Mouse (Mus musculus): Measurements from ENCODE around the gene Tub. TPM values are rescaled to one million over a fixed set of nuclear protein-coding genes. Genes with fewer than 3 reads are reported as not detected.

The Tub gene
- polyA plus RNA-seq, 1 experiment from 2014 or later: 3.7 TPM

DNA sequence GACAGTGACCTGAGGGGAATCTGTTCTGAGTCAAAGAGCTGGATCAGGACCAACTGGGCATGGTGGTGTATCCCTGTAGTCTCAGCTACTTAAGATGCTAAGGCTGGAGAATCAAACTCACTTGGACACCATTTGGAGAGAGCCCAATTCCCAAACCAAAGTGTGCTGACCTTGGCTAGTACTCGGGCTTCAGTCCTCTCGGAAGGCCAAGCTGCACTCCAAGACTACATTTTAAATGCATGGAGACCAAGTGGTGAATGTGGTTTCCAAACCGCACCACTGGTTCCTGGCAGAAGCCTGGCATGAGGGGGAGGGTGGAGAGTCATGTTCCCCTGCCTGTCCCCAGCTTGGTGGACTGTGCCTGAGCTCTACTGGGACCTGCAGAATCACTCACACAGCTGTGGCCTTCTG is 43.7 kb downstream of the Tub start:
- Histone ChIP-seq H3K4me1 (ENCODE audit: control insufficient read depth, insufficient read depth, low read length) (no peaks in the 10 kb centered on the region), H3K9me3 (ENCODE audit: control insufficient read depth, low read length) (no peaks in the 10 kb centered on the region), H3K27me3 (ENCODE audit: control insufficient read depth, insufficient read depth, low read length) (no peaks in the 10 kb centered on the region), H3K4me2 (ENCODE audit: low read depth, severe bottlenecking) (no peak overlapping the region), H3K36me3 (ENCODE audit: control insufficient read depth, insufficient read depth, low read length) (no peaks in the 10 kb centered on the region), H3K4me3 (ENCODE audit: low read depth, low read length) (no peak overlapping the region), H3K9ac (ENCODE audit: low read length) (no peak overlapping the region), H3K27ac (replicated peaks; ENCODE audit: low read depth, low read length) (no peak overlapping the region)
- DNase-seq (ENCODE audit: low spot score) (no peak), ATAC-seq (ENCODE audit: insufficient number of reproducible peaks, low FRiP score, low TSS enrichment, low read depth) (no peak)
- 91% methylated on average over 3 of the region's 3 CpGs for whole genome bisulfite sequencing

DNA sequence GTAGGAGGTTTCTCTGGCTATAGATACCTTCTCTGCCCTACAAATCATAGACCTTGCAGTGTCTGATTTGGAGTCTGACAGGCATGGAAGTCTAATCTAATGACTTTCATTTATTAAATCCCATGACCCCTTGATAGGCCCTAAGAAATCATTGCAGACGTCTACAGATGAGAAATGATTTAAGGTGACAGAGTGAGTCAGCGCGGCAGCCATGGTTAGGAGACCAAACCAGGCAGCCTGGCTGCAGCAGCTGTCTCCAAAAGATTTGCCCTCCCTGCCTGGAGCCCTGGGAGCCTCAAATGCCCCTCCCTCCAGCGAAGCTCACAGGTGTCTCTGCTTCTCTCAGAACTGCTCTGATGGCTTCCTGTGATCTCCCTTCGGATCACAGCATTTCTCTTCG is 46.0 kb downstream of the Tub start:
- H3K4me2 ChIP-seq (ENCODE audit: low read depth, severe bottlenecking): no peak overlapping the region
- no peak for ATAC-seq (ENCODE audit: insufficient number of reproducible peaks, low FRiP score, low TSS enrichment, low read depth)
- H3K27ac ChIP-seq (replicated peaks; ENCODE audit: low read depth, low read length): no peak overlapping the region
- H3K4me1 ChIP-seq (ENCODE audit: control insufficient read depth, insufficient read depth, low read length): no peaks in the 10 kb centered on the region
- no peak overlapping the region for H3K9ac ChIP-seq (ENCODE audit: low read length)
- DNase-seq (ENCODE audit: low spot score): no peak
- H3K4me3 ChIP-seq (ENCODE audit: low read depth, low read length): no peak overlapping the region
- H3K27me3 ChIP-seq (ENCODE audit: control insufficient read depth, insufficient read depth, low read length): no peaks in the 10 kb centered on the region
- H3K9me3 ChIP-seq (ENCODE audit: control insufficient read depth, low read length): no peaks in the 10 kb centered on the region
- no peaks in the 10 kb centered on the region for H3K36me3 ChIP-seq (ENCODE audit: control insufficient read depth, insufficient read depth, low read length)
- 63% methylated on average over 6 of the region's 6 CpGs for WGBS

DNA sequence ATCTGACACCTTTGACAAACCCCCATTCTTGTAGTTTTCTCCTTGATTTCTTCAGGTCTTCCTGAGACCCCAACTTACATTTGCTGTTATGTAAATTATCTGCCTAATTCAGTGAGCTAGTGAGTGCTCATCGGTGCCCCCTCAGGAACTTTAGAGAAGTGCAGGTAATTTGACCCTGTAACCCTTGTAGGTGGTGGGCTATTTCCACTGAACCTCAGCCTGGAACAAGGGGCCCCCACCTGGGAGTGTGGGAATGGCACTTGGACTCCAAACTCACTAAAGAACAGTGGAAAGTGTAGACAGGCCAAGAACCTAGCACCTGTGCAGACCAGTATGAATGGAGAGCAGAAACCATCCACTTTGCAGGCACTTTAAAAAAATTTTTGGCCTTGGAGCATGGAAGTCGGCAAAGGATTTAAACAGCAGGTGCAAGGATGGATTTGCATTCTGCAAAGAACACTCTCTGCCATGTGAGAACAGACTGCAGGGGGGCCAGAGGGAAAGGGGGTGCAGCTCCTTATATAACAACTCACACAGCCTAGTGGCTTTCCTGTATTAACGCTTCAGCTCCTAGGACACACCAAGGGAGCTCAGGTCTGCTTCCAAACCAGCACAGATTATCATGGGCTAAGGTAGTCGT is 50.3 kb downstream of the Tub start:
- Histone ChIP-seq H3K9ac (ENCODE audit: low read length) (no peak overlapping the region), H3K9me3 (ENCODE audit: control insufficient read depth, low read length) (no peaks in the 10 kb centered on the region), H3K4me1 (ENCODE audit: control insufficient read depth, insufficient read depth, low read length) (no peaks in the 10 kb centered on the region), H3K4me3 (ENCODE audit: low read depth, low read length) (no peak overlapping the region), H3K27me3 (ENCODE audit: control insufficient read depth, insufficient read depth, low read length) (no peaks in the 10 kb centered on the region), H3K4me2 (ENCODE audit: low read depth, severe bottlenecking) (no peak overlapping the region), H3K27ac (replicated peaks; ENCODE audit: low read depth, low read length) (no peak overlapping the region), H3K36me3 (ENCODE audit: control insufficient read depth, insufficient read depth, low read length) (no peaks in the 10 kb centered on the region)
- ATAC-seq (ENCODE audit: insufficient number of reproducible peaks, low FRiP score, low TSS enrichment, low read depth): 0 out of 2 replicates have a peak, but pooled peaks have one; percentile 40
- DNase-seq (ENCODE audit: low spot score): peak; percentile 63
- WGBS: 56% methylated on average over 4 of the region's 4 CpGs

DNA sequence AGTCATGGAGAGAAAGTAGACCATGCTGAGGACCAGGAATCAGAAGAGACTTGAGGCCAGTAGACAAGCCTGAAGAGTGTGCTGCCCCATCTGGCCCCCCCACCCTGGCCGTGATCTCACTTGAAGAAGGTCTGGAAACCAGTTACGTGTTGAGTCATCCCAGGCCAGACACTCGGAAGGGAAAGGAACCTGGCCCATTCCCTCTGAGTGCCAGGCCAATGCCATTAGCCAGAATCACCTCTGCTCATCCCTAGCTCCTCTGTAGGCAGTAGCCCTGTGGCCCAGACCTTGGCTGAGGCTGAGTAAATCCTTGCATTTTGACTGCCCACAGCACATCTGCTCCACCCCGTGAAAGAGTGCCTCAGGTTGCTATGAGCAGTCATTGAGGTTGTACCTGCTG is 51.8 kb downstream of the Tub start:
- H3K36me3 ChIP-seq (ENCODE audit: control insufficient read depth, insufficient read depth, low read length): no peaks in the 10 kb centered on the region
- H3K4me2 ChIP-seq (ENCODE audit: low read depth, severe bottlenecking): no peak overlapping the region
- no peak overlapping the region for H3K4me3 ChIP-seq (ENCODE audit: low read depth, low read length)
- H3K9me3 ChIP-seq (ENCODE audit: control insufficient read depth, low read length): no peaks in the 10 kb centered on the region
- no peak overlapping the region for H3K9ac ChIP-seq (ENCODE audit: low read length)
- no peak for DNase-seq (ENCODE audit: low spot score)
- H3K27ac ChIP-seq (replicated peaks; ENCODE audit: low read depth, low read length): no peak overlapping the region
- no peaks in the 10 kb centered on the region for H3K4me1 ChIP-seq (ENCODE audit: control insufficient read depth, insufficient read depth, low read length)
- 82% methylated on average over 4 of the region's 4 CpGs for WGBS
- H3K27me3 ChIP-seq (ENCODE audit: control insufficient read depth, insufficient read depth, low read length): no peaks in the 10 kb centered on the region
- ATAC-seq (ENCODE audit: insufficient number of reproducible peaks, low FRiP score, low TSS enrichment, low read depth): no peak

DNA sequence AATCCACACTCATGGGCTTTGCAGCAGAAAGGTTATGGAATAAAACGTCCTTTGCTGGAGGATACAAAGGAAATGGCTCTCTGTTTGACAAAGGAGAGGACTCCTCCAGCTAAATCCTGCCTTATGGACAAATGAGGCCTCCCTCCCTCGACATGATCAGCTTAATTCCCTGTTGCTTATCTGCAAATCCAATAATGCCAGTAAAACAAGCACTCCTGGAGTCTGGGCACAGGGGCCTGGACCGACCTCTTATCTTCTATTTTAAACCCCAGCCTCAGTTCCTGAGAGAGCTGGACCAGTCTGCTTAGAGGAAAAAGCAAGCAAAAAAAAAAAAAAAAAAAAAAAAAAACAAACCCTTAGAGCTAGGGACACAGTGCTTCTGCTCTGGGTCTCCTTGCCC is 53.5 kb downstream of the Tub start:
- H3K27me3 ChIP-seq (ENCODE audit: control insufficient read depth, insufficient read depth, low read length): no peaks in the 10 kb centered on the region
- H3K27ac ChIP-seq (replicated peaks; ENCODE audit: low read depth, low read length): no peak overlapping the region
- ATAC-seq (ENCODE audit: insufficient number of reproducible peaks, low FRiP score, low TSS enrichment, low read depth) (no peak), DNase-seq (ENCODE audit: low spot score) (no peak)
- 53% methylated on average over 3 of the region's 3 CpGs for WGBS
- H3K4me2 ChIP-seq (ENCODE audit: low read depth, severe bottlenecking): no peak overlapping the region
- H3K9me3 ChIP-seq (ENCODE audit: control insufficient read depth, low read length): no peaks in the 10 kb centered on the region
- H3K4me3 ChIP-seq (ENCODE audit: low read depth, low read length): no peak overlapping the region
- H3K4me1 ChIP-seq (ENCODE audit: control insufficient read depth, insufficient read depth, low read length): no peaks in the 10 kb centered on the region
- no peaks in the 10 kb centered on the region for H3K36me3 ChIP-seq (ENCODE audit: control insufficient read depth, insufficient read depth, low read length)
- H3K9ac ChIP-seq (ENCODE audit: low read length): no peak overlapping the region

DNA sequence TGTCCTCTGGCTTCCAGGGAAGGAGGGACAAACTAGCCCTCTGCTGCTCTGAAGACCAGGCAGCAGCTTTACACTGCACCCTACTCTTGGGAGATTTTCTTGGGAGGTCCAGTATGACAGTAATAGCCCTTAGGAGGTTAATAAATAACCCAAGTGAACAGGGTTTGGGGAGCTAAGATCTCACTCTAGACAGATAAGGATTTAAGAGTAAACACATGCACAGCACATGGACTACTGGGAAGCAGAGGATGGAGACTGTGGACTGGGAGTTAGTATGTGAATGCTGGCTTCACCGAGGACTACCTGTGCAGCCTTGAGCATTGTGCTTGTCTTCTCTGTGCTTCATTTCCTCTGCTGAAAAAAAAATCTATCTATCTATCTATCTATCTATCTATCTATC is 59.1 kb downstream of the Tub start:
- DNase-seq (ENCODE audit: low spot score) (no peak), ATAC-seq (ENCODE audit: insufficient number of reproducible peaks, low FRiP score, low TSS enrichment, low read depth) (no peak)
- peaks cover 18% of the 10 kb centered on the region for H3K27me3 ChIP-seq (ENCODE audit: control insufficient read depth, insufficient read depth, low read length)
- no peaks in the 10 kb centered on the region for H3K9me3 ChIP-seq (ENCODE audit: control insufficient read depth, low read length)
- no peak overlapping the region for H3K4me2 ChIP-seq (ENCODE audit: low read depth, severe bottlenecking)
- 81% methylated on average over 1 of the region's 1 CpGs for WGBS
- no peak overlapping the region for H3K27ac ChIP-seq (replicated peaks; ENCODE audit: low read depth, low read length)
- no peak overlapping the region for H3K9ac ChIP-seq (ENCODE audit: low read length)
- H3K4me1 ChIP-seq (ENCODE audit: control insufficient read depth, insufficient read depth, low read length): peaks cover 3% of the 10 kb centered on the region; the same call in 1 of the 2 replicates
- H3K4me3 ChIP-seq (ENCODE audit: low read depth, low read length): no peak overlapping the region
- no peaks in the 10 kb centered on the region for H3K36me3 ChIP-seq (ENCODE audit: control insufficient read depth, insufficient read depth, low read length)

DNA sequence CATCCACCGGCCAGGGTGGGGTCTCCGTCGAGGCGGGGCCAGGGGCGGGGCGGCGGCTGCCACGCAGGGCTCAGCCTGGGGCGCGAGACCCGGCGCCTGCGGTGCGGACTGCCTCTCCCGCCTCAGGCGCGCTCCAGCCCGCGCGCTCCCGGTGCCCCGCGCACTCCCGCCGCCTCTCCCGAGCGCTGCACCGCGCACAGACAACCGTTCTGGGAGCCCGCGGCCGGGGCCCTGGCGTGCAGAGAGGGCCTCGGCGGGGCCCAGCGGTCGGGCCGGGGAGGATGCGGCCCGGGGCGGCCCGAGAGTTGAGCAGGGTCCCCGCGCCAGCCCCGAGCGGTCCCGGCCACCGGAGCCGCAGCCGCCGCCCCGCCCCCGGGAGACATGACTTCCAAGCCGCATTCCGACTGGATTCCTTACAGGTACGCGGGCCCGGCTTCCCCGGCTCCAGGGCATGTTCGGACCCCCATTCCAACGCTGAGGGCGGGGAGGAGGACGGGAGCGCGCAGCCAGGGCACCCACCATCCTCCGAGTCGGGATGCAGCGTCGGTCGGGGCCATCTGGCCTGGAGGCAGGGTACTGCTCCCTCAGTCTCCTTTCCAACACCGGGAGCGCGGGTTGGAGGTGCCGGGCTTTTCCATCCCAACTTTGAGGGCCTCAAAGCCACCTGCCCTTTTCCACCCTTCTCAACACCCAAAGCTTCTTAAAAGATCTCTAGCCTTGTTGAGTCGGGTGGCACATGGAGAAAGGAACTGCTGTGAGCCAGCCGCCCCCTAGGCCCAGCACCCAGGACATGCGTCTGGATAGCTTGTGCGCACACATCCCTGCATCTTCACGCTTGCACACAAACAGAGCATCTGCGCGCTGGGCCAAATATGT is 60.8 kb downstream of the Tub start:
- peak; percentile 65 for DNase-seq (ENCODE audit: low spot score)
- no peak overlapping the region for H3K27ac ChIP-seq (replicated peaks; ENCODE audit: low read depth, low read length)

DNA sequence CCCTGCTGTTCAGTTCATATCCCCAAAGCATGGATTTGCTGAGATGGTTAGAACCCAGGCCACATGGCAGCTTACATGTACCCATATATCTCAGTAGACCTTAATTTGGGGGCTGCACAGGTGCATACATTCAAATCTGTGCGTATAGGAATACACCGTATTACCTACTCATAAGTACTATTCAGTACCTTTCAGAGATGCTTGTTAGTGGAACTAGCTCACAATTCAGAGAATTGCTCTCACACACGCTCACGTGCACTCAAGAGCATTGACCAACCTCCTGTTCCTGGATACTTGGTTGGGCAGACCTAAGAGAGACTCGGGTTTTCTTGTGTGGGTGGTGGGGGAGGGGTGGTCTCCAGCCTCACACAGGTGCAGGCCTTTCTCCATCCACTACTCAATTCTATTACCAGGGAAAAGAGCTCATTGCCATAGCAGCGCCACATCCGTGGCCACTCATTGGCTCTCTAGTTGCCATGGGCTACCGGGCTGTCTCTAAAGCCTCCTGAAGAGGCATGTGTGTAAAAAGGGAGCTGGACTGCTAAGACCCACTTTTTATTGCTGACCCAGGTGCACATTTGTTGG is 61.5 kb downstream of the Tub start:
- 52% methylated on average over 8 of the region's 8 CpGs for WGBS
- H3K4me2 ChIP-seq (ENCODE audit: low read depth, severe bottlenecking): peak overlapping the region; percentile 92; the same call in 1 of the 2 replicates
- peak overlapping the region; percentile 69; the same call in 1 of the 2 replicates for H3K9ac ChIP-seq (ENCODE audit: low read length)
- H3K27me3 ChIP-seq (ENCODE audit: control insufficient read depth, insufficient read depth, low read length): peaks cover 18% of the 10 kb centered on the region
- H3K27ac ChIP-seq (replicated peaks; ENCODE audit: low read depth, low read length): no peak overlapping the region
- peaks cover 3% of the 10 kb centered on the region; the same call in 1 of the 2 replicates for H3K4me1 ChIP-seq (ENCODE audit: control insufficient read depth, insufficient read depth, low read length)
- H3K4me3 ChIP-seq (ENCODE audit: low read depth, low read length): peak overlapping the region; percentile 69
- ATAC-seq (ENCODE audit: insufficient number of reproducible peaks, low FRiP score, low TSS enrichment, low read depth): 0 out of 2 replicates have a peak, but pooled peaks have one; percentile 31
- peak; percentile 29 for DNase-seq (ENCODE audit: low spot score)
- no peaks in the 10 kb centered on the region for H3K9me3 ChIP-seq (ENCODE audit: control insufficient read depth, low read length)
- no peaks in the 10 kb centered on the region for H3K36me3 ChIP-seq (ENCODE audit: control insufficient read depth, insufficient read depth, low read length)

More for the DNA sequence above, 60.8 kb downstream of the Tub start:
- 3% methylated on average over 49 of the region's 82 CpGs for WGBS
- H3K4me3 ChIP-seq (ENCODE audit: low read depth, low read length): peak overlapping the region; percentile 69
- ATAC-seq (ENCODE audit: insufficient number of reproducible peaks, low FRiP score, low TSS enrichment, low read depth): peak; percentile 71
- peaks cover 3% of the 10 kb centered on the region; the same call in 1 of the 2 replicates for H3K4me1 ChIP-seq (ENCODE audit: control insufficient read depth, insufficient read depth, low read length)
- no peaks in the 10 kb centered on the region for H3K9me3 ChIP-seq (ENCODE audit: control insufficient read depth, low read length)
- H3K36me3 ChIP-seq (ENCODE audit: control insufficient read depth, insufficient read depth, low read length): no peaks in the 10 kb centered on the region
- H3K9ac ChIP-seq (ENCODE audit: low read length): peak overlapping the region; percentile 69
- H3K4me2 ChIP-seq (ENCODE audit: low read depth, severe bottlenecking): peak overlapping the region; percentile 92
- H3K27me3 ChIP-seq (ENCODE audit: control insufficient read depth, insufficient read depth, low read length): peaks cover 18% of the 10 kb centered on the region

Data from limb, embryonic 11.5 days (tissue).